Mouse (Mus musculus) hindlimb bud, embryonic 11.5 days (tissue): ENCODE data around the gene Ap2a2.
"Not testable (repeated sequence)": the region's sequence is repeated elsewhere in the genome, so short reads cannot be mapped to it uniquely, and the experiment has no call there.

Experiments used
- DNase-seq: peaks from one replicate; pipeline ENCODE4 v3.0.0-alpha.2; 2012; ENCODE audit warnings: low read depth, low spot score; ENCODE audit errors: extremely low spot score

Ap2a2 gene

GRCm38 (mm10) chr7:141593056-141593455, 31.1 kb downstream of the Ap2a2 start:
- no peak for DNase-seq

GRCm38 (mm10) chr7:141596971-141597370, 35.0 kb downstream of the Ap2a2 start:
- no peak for DNase-seq

- no peak for DNase-seq
Observed at GRCm38 (mm10) chr7:141597563-141597962, 35.6 kb downstream of the Ap2a2 start.

GRCm38 (mm10) chr7:141607717-141608116, 45.7 kb downstream of the Ap2a2 start:
- no peak for DNase-seq

- no peak for DNase-seq
Observed at GRCm38 (mm10) chr7:141609719-141610514, 47.9 kb downstream of the Ap2a2 start.

- no peak for DNase-seq
Observed at GRCm38 (mm10) chr7:141611711-141612370, 49.9 kb downstream of the Ap2a2 start.

GRCm38 (mm10) chr7:141612371-141612760, 50.4 kb downstream of the Ap2a2 start:
- DNase-seq: no peak

- no peak for DNase-seq
Observed at GRCm38 (mm10) chr7:141612791-141613190, 50.8 kb downstream of the Ap2a2 start.

GRCm38 (mm10) chr7:141614329-141614832, 52.4 kb downstream of the Ap2a2 start:
- no peak for DNase-seq

GRCm38 (mm10) chr7:141624214-141624613, 62.2 kb downstream of the Ap2a2 start:
- DNase-seq: no peak

GRCm38 (mm10) chr7:141625120-141625810, 63.3 kb downstream of the Ap2a2 start:
- no peak for DNase-seq

GRCm38 (mm10) chr7:141628018-141628417, 66.0 kb downstream of the Ap2a2 start:
- no peak for DNase-seq

GRCm38 (mm10) chr7:141629241-141629640, 67.3 kb downstream of the Ap2a2 start:
- DNase-seq: no peak

- DNase-seq: not testable (repeated sequence)
Observed at GRCm38 (mm10) chr7:141638077-141638476, 76.1 kb downstream of the Ap2a2 start.

GRCm38 (mm10) chr7:141638513-141639334, 76.8 kb downstream of the Ap2a2 start:
- not testable (repeated sequence) for DNase-seq

GRCm38 (mm10) chr7:141639335-141639890, 77.4 kb downstream of the Ap2a2 start:
- DNase-seq: not testable (repeated sequence)

- no peak for DNase-seq
Observed at GRCm38 (mm10) chr7:141642375-141642774, 80.4 kb downstream of the Ap2a2 start.

- DNase-seq: no peak
Observed at GRCm38 (mm10) chr7:141643160-141643559, 81.2 kb downstream of the Ap2a2 start.

GRCm38 (mm10) chr7:141647083-141647482, 85.1 kb downstream of the Ap2a2 start:
- no peak for DNase-seq

- DNase-seq: no peak
Observed at GRCm38 (mm10) chr7:141647815-141648214, 85.8 kb downstream of the Ap2a2 start.
